Mouse (Mus musculus) liver, embryonic 13.5 days (tissue): ENCODE measurements around the gene Ikzf3. TPM values are rescaled to one million over a fixed set of nuclear protein-coding genes. Genes with fewer than 3 reads are reported as not detected.
A peak's percentile ranks its signal among the peaks of the same experiment; 100 is the strongest.

Experiments used
- ATAC-seq: fragments of 200-750 bp; cut with Nextera tagmentation; 2 replicates; pipeline ENCODE4 v1.8.0; 2017; ENCODE audit warnings: low read depth, mild to moderate bottlenecking, moderate number of reproducible peaks, moderate library complexity
- DNase-seq: peaks from one replicate; pipeline ENCODE4 v3.0.0; 2022
- H3K27ac ChIP-seq: fragments of 300-500 bp; sonication (generic); 2 replicates; pipeline ENCODE4 v1.5.1; 2015; ENCODE audit warnings: moderate library complexity, mild to moderate bottlenecking, inconsistent platforms
- H3K27me3 ChIP-seq: fragments of 300-500 bp; sonication (generic); 2 replicates; pipeline ENCODE4 v1.6.1; 2015; ENCODE audit warnings: mild to moderate bottlenecking, inconsistent platforms
- H3K36me3 ChIP-seq: fragments of 300-500 bp; sonication (generic); 2 replicates; pipeline ENCODE4 v1.6.1; 2015; ENCODE audit warnings: mild to moderate bottlenecking, inconsistent platforms
- H3K4me1 ChIP-seq: fragments of 300-500 bp; sonication (generic); replicated peaks from 2 replicates; pipeline ENCODE4 v1.6.1; 2015; ENCODE audit warnings: inconsistent platforms
- H3K4me2 ChIP-seq: fragments of 300-500 bp; sonication (generic); 2 replicates; pipeline ENCODE4 v1.6.1; 2015; ENCODE audit warnings: inconsistent platforms, mild to moderate bottlenecking, moderate library complexity
- H3K4me3 ChIP-seq: fragments of 300-500 bp; sonication (generic); replicated peaks from 2 replicates; pipeline ENCODE4 v1.5.1; 2015; ENCODE audit warnings: mild to moderate bottlenecking, inconsistent platforms
- H3K9ac ChIP-seq: fragments of 300-500 bp; sonication (generic); 2 replicates; pipeline ENCODE4 v1.6.1; 2015; ENCODE audit warnings: mild to moderate bottlenecking, inconsistent platforms
- H3K9me3 ChIP-seq: fragments of 300-500 bp; sonication (generic); replicated peaks from 2 replicates; pipeline ENCODE4 v1.6.1; 2016; ENCODE audit warnings: inconsistent platforms
- WGBS: fragments of 180-500 bp; shearing (Covaris S2); methylation state at CpG from one replicate; pipeline ENCODE4 v1.1.7; 2015; ENCODE audit not compliant: insufficient replicate concordance; 5-methylcytosine and 5-hydroxymethylcytosine counted together
- polyA plus RNA-seq: library from polyadenylated mRNA; unstranded; fragments of >200 nt; fragmentation: Nextera tagmentation; extraction: Ambion mirVana; gene quantifications from 2 replicates; pipeline ENCODE4 v1.2.1, GENCODE M21; 2015

Ikzf3 gene
- polyA plus RNA-seq, 1 experiment from 2014 or later, result 0.06 TPM

DNA sequence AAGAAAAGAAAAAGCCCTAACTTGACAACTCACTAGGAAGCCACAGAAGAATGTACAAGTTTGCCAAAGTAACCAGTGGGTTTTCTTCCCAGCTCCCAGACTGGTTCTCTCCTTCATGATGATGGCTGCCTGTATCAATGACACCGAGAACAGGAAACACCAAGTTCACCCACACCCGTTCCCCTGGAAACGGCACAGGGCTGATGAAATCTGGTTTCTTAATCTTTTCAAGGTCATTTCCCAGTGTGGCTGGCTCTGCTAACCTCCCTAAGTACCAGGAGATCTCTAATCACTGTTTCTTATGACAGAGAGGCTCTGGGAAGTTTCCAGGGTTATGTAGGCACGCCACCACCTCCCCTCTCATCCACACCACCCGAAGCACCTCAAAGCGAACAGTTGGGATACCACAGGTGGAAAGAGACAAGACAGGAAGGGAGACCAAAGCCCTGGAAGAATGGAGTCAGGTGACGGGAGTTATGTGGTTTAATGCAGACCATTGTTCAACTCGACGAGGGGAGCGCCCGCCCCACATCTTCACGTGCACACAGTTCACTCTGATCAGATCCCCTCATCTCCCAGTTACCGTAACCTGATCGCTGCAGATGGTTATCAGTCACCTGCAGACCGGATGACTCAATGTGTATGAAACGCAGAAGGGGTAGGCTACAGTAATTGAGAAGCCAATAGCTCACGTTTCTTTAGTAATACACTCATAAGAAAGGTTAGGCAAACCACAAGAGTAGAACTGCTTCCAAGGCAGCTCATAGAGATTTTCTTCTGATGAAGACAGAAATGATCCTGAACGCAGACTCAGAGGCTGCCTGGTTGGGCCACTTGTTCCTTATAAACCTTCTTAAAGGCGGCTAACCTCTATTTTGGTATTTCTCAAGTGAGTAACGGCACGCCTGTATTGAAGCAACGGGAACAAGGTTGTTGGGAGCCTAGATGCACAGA lies 75.8 kb downstream of the Ikzf3 start:
- no peak for ATAC-seq
- no peaks in the 10 kb centered on the region for H3K4me1 ChIP-seq
- peaks cover 14% of the 10 kb centered on the region; the same call in 1 of the 2 replicates for H3K27me3 ChIP-seq
- no peaks in the 10 kb centered on the region for H3K9me3 ChIP-seq
- no peak overlapping the region for H3K9ac ChIP-seq
- H3K36me3 ChIP-seq, result no peaks in the 10 kb centered on the region
- WGBS, result 52% methylated on average over 22 of the region's 22 CpGs
- no peak for DNase-seq
- no peak overlapping the region for H3K4me2 ChIP-seq
- H3K4me3 ChIP-seq, result no peak overlapping the region
- no peak overlapping the region for H3K27ac ChIP-seq

DNA sequence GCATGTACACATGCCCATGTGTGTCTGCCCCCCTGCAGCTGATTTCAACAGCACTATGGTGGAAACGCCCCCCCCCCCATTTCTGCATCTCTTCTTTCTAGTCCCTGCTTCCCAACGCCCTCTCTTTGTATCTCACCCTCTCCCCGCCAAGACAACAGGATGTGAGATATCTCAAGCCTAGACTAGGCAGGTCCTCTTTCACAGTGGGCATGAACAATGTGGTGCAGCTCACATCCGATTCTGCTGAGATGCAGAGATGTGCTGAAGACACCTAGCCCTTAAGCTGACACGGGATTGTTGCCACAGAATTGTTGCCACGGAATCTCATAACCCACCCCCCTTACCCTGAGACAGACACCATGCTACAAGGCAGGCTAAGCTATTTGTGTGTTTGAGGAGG lies 81.3 kb downstream of the Ikzf3 start:
- Histone ChIP-seq H3K9me3 (no peaks in the 10 kb centered on the region), H3K27me3 (peaks cover 33% of the 10 kb centered on the region), H3K36me3 (no peaks in the 10 kb centered on the region), H3K4me1 (no peaks in the 10 kb centered on the region), H3K4me3 (no peak overlapping the region), H3K27ac (no peak overlapping the region), H3K9ac (no peak overlapping the region), H3K4me2 (no peak overlapping the region)
- no peak for DNase-seq
- ATAC-seq, result no peak
- WGBS, result 46% methylated on average over 6 of the region's 6 CpGs

DNA sequence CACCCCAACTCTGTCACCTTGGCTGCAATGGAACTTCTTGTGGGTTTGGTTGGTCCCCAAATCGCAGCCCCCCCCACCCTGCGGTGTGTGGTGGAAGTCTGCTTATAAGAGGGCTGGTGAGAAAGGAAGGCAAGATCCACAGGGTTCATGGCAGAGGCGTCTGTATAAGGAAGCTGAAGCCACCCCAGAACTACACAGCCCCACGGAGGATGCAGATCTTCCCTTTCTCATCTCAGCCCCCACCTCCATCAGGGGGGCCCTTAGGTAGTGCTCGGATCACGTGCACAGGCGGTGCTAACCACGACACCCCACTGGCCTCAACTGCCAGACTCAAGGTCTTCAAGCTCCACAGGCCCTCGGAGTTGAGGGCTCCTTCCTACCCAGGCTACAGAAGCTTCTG lies 81.9 kb downstream of the Ikzf3 start:
- no peak for DNase-seq
- peaks cover 39% of the 10 kb centered on the region for H3K27me3 ChIP-seq
- no peak overlapping the region for H3K4me3 ChIP-seq
- WGBS, result 50% methylated on average over 9 of the region's 9 CpGs
- H3K9me3 ChIP-seq, result no peaks in the 10 kb centered on the region
- H3K36me3 ChIP-seq, result no peaks in the 10 kb centered on the region
- no peaks in the 10 kb centered on the region for H3K4me1 ChIP-seq
- no peak overlapping the region for H3K4me2 ChIP-seq
- no peak overlapping the region for H3K9ac ChIP-seq
- H3K27ac ChIP-seq, result no peak overlapping the region
- ATAC-seq, result no peak

DNA sequence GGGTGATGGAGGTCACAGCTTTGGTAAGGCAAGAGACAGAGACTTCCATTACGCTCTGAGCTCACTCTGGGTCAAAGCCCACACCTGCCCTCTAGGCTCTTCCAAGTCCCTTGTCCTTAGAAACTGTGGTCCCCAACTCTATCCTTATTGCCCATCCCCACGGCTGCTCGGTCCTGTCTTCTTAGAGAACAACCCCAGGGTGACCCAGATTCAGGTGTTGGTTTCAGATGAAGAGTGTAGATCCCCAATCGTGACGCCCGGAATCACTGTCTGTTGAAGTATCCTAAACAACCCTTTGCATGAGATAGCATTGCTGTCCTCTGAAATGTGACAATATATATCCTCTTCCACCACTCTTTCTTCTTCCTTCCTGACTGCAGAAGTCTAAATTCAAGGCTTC lies 83.6 kb downstream of the Ikzf3 start:
- ATAC-seq, result no peak
- Histone ChIP-seq H3K27ac (no peak overlapping the region), H3K9ac (no peak overlapping the region), H3K36me3 (no peaks in the 10 kb centered on the region), H3K4me1 (peaks cover 7% of the 10 kb centered on the region), H3K27me3 (peaks cover 50% of the 10 kb centered on the region), H3K4me3 (no peak overlapping the region), H3K9me3 (no peaks in the 10 kb centered on the region), H3K4me2 (no peak overlapping the region)
- WGBS, result 74% methylated on average over 6 of the region's 6 CpGs
- DNase-seq, result no peak

DNA sequence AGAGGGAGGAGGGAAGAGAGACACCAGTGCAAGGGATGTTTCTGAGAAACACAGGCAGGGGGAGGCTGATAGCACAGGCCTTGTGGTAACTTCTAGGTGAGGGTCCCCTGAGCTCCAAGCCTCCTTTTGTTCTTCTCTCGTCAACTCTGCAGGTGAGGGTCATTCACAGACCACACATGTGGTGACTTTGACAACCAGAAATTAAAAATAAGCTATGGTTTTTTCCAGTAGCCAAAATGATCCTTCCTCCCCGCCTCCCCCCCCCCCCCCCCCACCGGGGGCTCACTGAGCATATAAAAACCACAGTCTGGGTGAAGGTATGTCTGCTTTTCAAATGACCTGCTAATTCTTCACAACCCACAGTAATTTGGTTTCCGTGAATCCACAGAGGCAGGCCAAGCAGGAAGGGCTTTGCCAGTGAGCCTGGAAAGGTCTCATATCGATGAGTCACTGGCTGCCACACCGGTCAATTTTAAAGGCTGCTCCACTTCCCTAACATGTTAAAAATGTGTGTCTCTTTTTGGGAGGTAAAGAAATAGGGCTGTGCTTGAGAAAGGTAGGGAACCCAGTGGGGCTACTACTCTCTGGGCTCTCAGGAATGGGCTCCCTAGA lies 84.6 kb downstream of the Ikzf3 start:
- Histone ChIP-seq H3K4me1 (peaks cover 11% of the 10 kb centered on the region), H3K4me3 (no peak overlapping the region), H3K36me3 (no peaks in the 10 kb centered on the region), H3K9me3 (no peaks in the 10 kb centered on the region), H3K9ac (no peak overlapping the region), H3K27ac (no peak overlapping the region), H3K27me3 (peaks cover 58% of the 10 kb centered on the region), H3K4me2 (no peak overlapping the region)
- DNase-seq, result no peak
- ATAC-seq, result no peak
- WGBS, result 45% methylated on average over 6 of the region's 6 CpGs

DNA sequence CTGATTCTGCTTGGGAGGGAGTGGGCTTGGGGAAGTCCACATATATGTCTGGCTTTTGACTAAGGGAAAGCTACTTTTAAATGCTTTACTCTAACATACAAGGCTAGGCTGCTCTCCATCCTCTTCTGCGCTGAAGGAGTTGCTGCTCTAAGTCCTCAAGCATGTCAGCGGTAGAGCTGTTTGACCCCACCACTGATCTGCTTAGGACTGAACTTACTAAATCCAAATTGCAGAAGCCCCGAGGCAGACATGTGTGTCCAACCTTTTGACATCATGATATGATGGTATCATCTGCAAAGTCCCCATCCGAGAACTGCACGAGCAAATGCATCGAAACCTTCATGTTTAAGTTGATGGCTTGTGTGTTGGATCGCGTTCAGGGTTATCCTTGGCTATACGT lies 86.0 kb downstream of the Ikzf3 start:
- no peak for DNase-seq
- Histone ChIP-seq H3K27ac (no peak overlapping the region), H3K4me3 (no peak overlapping the region), H3K9me3 (no peaks in the 10 kb centered on the region), H3K9ac (no peak overlapping the region), H3K27me3 (peaks cover 66% of the 10 kb centered on the region), H3K4me2 (no peak overlapping the region), H3K36me3 (peaks cover 10% of the 10 kb centered on the region), H3K4me1 (peaks cover 11% of the 10 kb centered on the region)
- ATAC-seq, result no peak
- WGBS, result 69% methylated on average over 9 of the region's 9 CpGs

DNA sequence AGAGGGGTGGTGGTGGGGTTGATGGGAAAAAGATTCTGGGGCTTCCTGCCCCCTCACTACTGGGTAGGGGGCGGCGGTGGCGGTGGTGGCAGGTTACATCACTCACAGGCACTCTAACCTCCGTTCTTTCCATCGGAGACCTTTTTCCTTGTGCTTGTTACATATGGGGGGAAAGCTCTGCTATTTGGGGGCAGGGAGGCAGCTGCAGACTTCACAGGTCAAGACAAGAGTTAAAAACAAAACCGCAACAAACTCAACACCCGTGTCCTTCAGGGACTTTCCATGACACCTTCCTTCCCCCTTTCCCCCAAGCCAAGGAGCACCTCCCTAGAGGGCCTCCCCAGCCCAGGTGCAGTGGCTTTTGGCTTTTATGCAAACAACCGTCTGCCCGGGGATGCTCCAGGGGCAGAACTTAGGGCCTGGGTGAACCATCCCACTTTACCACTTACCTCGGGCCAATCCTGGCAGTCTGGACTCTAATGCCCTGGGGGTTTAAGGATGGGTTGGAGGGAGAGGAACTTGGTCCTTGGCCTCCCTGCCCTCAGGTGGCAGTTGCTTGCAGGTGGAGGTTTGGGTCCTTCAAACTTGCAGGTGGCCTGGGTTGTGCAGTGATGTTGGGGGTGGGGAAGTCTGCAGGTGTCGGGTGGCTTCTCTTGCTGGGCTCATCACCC lies 86.6 kb downstream of the Ikzf3 start:
- 15% methylated on average over 11 of the region's 11 CpGs for WGBS
- DNase-seq (no peak), ATAC-seq (no peak)
- H3K4me1 ChIP-seq, result peaks cover 11% of the 10 kb centered on the region
- no peak overlapping the region for H3K27ac ChIP-seq
- H3K27me3 ChIP-seq, result peaks cover 66% of the 10 kb centered on the region
- H3K4me3 ChIP-seq, result no peak overlapping the region
- no peaks in the 10 kb centered on the region for H3K9me3 ChIP-seq
- H3K9ac ChIP-seq, result no peak overlapping the region
- no peak overlapping the region for H3K4me2 ChIP-seq
- H3K36me3 ChIP-seq, result peaks cover 17% of the 10 kb centered on the region

DNA sequence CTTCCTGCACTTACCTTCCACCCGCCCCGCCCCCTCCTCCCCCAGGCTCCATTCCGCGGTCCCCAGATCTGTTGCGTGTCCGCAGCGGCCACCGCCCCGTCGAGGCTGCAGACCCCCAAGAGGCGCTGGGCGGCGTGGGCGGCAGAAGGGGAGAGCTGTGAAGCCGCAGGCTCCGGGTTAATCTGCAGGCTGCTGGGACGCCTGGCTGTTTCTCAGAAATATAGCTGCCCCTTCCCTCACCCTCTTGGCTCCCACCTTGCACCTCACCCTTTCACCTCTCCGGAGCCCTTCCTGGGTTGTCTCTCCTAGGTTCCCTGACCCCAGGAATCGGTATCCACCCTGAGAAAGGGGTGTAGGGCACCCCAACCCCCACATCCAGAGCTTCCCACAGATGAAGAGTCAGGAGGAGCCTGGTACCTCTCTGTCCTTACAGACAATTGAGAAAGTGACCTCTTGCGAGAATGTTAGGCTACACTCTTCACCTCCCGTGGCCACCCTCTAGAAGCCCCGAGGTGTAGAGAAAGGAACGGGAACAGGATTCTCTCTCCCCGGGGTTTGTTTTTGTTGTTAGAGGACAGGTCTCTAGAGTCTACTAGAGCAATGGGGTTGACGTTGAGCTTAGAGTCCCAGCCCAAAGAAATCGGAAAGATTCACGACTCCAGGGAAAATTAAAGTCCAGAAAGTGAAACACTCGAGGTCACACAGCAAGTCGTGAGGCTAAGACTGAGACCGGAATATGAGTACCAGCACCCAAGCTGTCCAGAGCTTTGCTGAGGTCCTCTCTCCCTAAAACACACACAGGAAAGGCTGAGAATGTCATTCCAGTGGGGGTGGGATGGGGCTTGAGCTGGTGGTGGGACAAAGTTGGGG lies 87.5 kb downstream of the Ikzf3 start:
- H3K4me3 ChIP-seq, result peak overlapping the region; percentile 66
- no peak overlapping the region for H3K27ac ChIP-seq
- WGBS, result 3% methylated on average over 30 of the region's 30 CpGs
- no peaks in the 10 kb centered on the region for H3K9me3 ChIP-seq
- peaks cover 11% of the 10 kb centered on the region for H3K4me1 ChIP-seq
- peak overlapping the region; percentile 65 for H3K9ac ChIP-seq
- no peak for DNase-seq
- peaks cover 67% of the 10 kb centered on the region for H3K27me3 ChIP-seq
- H3K4me2 ChIP-seq, result peak overlapping the region; percentile 83
- peak; percentile 3; the same call in 1 of the 2 replicates for ATAC-seq
- peaks cover 21% of the 10 kb centered on the region for H3K36me3 ChIP-seq

DNA sequence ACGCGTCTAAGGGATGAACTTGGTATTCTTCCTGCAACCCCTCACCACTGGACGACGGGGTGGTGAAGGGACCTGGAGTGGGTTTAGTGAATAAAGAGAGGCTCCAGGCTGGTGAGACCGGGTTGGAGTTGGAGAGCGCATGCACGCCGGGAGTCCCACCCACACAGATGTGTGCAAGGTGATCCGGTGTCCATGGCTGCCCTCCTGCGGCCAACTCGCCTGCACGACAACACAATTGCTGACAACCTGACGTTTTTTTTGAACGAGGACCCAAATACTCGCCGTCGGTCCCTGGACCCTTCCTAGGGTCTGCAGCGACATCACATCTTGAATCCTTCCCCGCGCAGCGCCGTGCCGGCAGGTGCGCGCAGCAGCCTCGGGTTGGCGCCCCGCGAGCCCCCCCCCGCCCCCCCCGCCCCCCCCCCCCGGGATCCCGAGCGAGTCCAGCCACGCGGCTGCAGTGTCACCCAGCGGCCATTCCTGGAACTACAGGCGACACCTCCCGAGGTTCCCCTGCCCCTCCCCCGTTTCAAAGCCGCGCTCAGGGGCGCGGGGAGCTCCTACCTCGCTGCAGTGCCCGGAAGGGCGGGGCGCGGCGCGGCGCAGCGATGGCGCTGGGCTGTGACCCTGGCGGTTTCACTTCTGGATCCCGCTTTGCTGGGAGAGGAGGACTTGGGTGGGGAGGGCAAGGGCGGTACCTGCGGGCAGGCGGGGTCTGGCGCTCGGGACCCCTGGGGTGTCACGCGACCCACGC lies 88.3 kb downstream of the Ikzf3 start:
- Histone ChIP-seq H3K9ac (peak overlapping the region; percentile 65), H3K4me1 (peaks cover 11% of the 10 kb centered on the region), H3K4me2 (peak overlapping the region; percentile 83), H3K36me3 (peaks cover 28% of the 10 kb centered on the region), H3K27me3 (peaks cover 71% of the 10 kb centered on the region), H3K27ac (no peak overlapping the region), H3K4me3 (peak overlapping the region; percentile 66), H3K9me3 (no peaks in the 10 kb centered on the region)
- DNase-seq (peak; percentile 68), ATAC-seq (peak; percentile 72)
- under 1% methylated on average over 46 of the region's 64 CpGs for WGBS

DNA sequence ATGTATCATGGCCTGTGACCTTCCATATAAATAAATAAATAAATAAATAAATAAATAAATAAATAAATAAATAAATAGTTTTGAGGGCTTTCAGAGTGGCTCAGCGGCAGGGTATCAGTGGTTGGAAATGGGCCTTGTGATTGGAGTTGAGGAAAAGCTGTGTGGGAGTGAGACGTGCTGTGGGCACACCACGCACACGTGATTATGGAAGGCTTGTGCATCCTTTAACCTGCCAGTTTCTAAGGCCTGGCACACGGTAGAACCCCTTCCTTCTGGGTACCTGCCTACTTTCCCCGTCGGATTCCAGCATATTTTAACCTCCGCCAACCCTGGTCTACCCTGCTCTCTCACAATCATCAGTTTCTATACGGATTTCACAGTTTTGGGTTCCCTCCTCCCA lies 88.9 kb downstream of the Ikzf3 start:
- peak; percentile 22; the same call in 1 of the 2 replicates for ATAC-seq

More for the DNA sequence above, 88.9 kb downstream of the Ikzf3 start:
- peak overlapping the region; percentile 83 for H3K4me2 ChIP-seq
- DNase-seq, result no peak
- H3K4me1 ChIP-seq, result peaks cover 11% of the 10 kb centered on the region
- H3K9ac ChIP-seq, result peak overlapping the region; percentile 65
- no peaks in the 10 kb centered on the region for H3K9me3 ChIP-seq
- WGBS, result 27% methylated on average over 9 of the region's 9 CpGs
- H3K4me3 ChIP-seq, result peak overlapping the region; percentile 66
- H3K27me3 ChIP-seq, result peaks cover 71% of the 10 kb centered on the region
- H3K27ac ChIP-seq, result no peak overlapping the region
- H3K36me3 ChIP-seq, result peaks cover 32% of the 10 kb centered on the region
